Mouse (Mus musculus): Measurements from ENCODE around the gene Tmtc2.

GRCm38 (mm10) chr10:105535848-105536247, 38.4 kb downstream of the Tmtc2 start:
- TF ChIP-seq FLI1 (IDR thresholded peaks at IDR 0.05; ENCODE audit: low read length) (no peak), GATA1 (IDR thresholded peaks at IDR 0.05; ENCODE audit: borderline replicate concordance, low read length) (no peak)

Measured in megakaryocyte, embryonic 14.5 days (primary cell).